ENCODE assay signal across 17 mouse cellular contexts in the genomic region with DNA sequence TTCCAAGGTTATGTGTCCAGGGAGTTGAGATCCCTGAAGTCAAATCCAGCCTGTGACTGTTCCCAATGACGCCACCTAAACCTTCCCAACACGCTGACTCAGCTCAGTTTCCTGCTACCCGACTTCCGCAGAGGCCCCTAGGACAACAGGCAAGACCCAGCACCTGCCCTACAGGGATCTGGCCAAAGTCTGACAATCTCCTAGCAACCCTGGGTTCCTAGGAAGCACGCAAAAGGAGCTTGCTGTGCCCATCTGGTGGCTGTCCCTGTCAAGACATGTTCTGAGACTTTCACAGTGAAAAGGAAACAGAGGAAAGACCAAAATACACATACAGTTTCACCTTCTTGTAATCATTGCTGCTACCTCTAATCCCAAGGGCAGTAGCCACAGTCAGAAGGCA. TPM values are rescaled to one million over a fixed set of nuclear protein-coding genes. Genes with fewer than 3 reads are reported as not detected.
DNase-seq lines count a peak whose midpoint lies in the region; ATAC-seq and TF ChIP-seq lines count a peak whose summit lies in the region.
"Had no signal": no experiment of that assay in that cellular context is flagged by ENCODE, and none has a peak within 500 bp of the region (broad histone marks: within the 10 kb centered on the region; RNA-seq: fewer than 3 reads in every experiment).

No protein-coding gene starts in this region.

- WGBS in kidney, embryonic 16.5 days = 47% methylated on average over 5 of the region's 5 CpGs
- 51% methylated on average over 5 of the region's 5 CpGs for WGBS in kidney, embryonic 15.5 days
- WGBS in stomach, postnatal 0 days = 35% methylated on average over 5 of the region's 5 CpGs

- no peaks in the 10 kb centered on the region for H3K9me3 ChIP-seq in kidney, embryonic 16.5 days (ENCODE audit: low read length)
- H3K9me3 ChIP-seq in kidney, embryonic 15.5 days (replicated peaks) = no peaks in the 10 kb centered on the region
- no peaks in the 10 kb centered on the region for H3K9me3 ChIP-seq in stomach, postnatal 0 days (ENCODE audit: control insufficient read depth, low read length)
- H3K9me3 ChIP-seq: embryonic facial prominence, embryonic 12.5 days; forebrain, embryonic 12.5 days had no signal

- TF ChIP-seq CTCF in stomach, postnatal 0 days (IDR thresholded peaks at IDR 0.05; ENCODE audit: low read depth) = peak; percentile 59

- H3K9ac ChIP-seq in kidney, embryonic 16.5 days (replicated peaks; ENCODE audit: low read length) = 0 out of 2 replicates have a peak overlapping the region, but pooled peaks have one; percentile 27
- H3K9ac ChIP-seq in kidney, embryonic 15.5 days = no peak overlapping the region
- H3K9ac ChIP-seq in stomach, postnatal 0 days (ENCODE audit: low read length) = no peak overlapping the region
- H3K9ac ChIP-seq: embryonic facial prominence, embryonic 12.5 days; forebrain, embryonic 12.5 days had no signal

- peak; percentile 73; the same call in 1 of the 2 replicates for ATAC-seq in kidney, embryonic 16.5 days (ENCODE audit: low FRiP score, low TSS enrichment)
- ATAC-seq in kidney, embryonic 15.5 days (replicated peaks; ENCODE audit: low FRiP score) = no peak
- peak; percentile 94 for ATAC-seq in stomach, postnatal 0 days (ENCODE audit: low FRiP score, low TSS enrichment)
- ATAC-seq: activated CD4-positive, CD25-positive, alpha-beta regulatory T cell, adult 4 months had no signal

- H3K27me3 ChIP-seq in kidney, embryonic 16.5 days (ENCODE audit: insufficient read depth, low read length) = no peaks in the 10 kb centered on the region
- no peaks in the 10 kb centered on the region for H3K27me3 ChIP-seq in kidney, embryonic 15.5 days
- H3K27me3 ChIP-seq in stomach, postnatal 0 days (ENCODE audit: control insufficient read depth, insufficient read depth, low read length) = no peaks in the 10 kb centered on the region
- H3K27me3 ChIP-seq: embryonic facial prominence, embryonic 12.5 days; forebrain, embryonic 12.5 days had no signal

- no peak for TF ChIP-seq EP300 in stomach, postnatal 0 days (optimal IDR thresholded peaks at IDR 0.05)

- DNase-seq in adrenal gland, postnatal 14 days = peak; percentile 57
- DNase-seq in adrenal gland, postnatal 25 days = no peak
- DNase-seq in urinary bladder, postnatal 14 days (ENCODE audit: low spot score) = peak; percentile 65
- no peak for DNase-seq in urinary bladder, postnatal 4 days (ENCODE audit: low spot score in 2 of 2)
- DNase-seq in stomach, postnatal 0 days (ENCODE audit: low spot score) = peak; percentile 73
- DNase-seq in left cerebral cortex, postnatal 25 days (ENCODE audit: low spot score in 2 of 2) = no peak
- DNase-seq: gastrocnemius, postnatal 10 days; lung, postnatal 14 days; midbrain, embryonic 14.5 days; retina, postnatal 1 day; thymus, adult 2 months had no signal

- H3K27ac ChIP-seq in kidney, embryonic 16.5 days (ENCODE audit: low read length) = peak overlapping the region; percentile 7; the same call in 1 of the 2 replicates
- no peak overlapping the region for H3K27ac ChIP-seq in kidney, embryonic 15.5 days
- peak overlapping the region; percentile 84 for H3K27ac ChIP-seq in stomach, postnatal 0 days (replicated peaks)
- H3K27ac ChIP-seq: embryonic facial prominence, embryonic 12.5 days; forebrain, embryonic 12.5 days had no signal

- H3K4me2 ChIP-seq in kidney, embryonic 16.5 days (replicated peaks; ENCODE audit: low read depth, low read length) = no peak overlapping the region
- no peak overlapping the region for H3K4me2 ChIP-seq in kidney, embryonic 15.5 days
- no peak overlapping the region for H3K4me2 ChIP-seq in stomach, postnatal 0 days (replicated peaks; ENCODE audit: low read depth)
- H3K4me2 ChIP-seq: embryonic facial prominence, embryonic 12.5 days; forebrain, embryonic 12.5 days had no signal

- H3K4me3 ChIP-seq in kidney, embryonic 16.5 days (ENCODE audit: low read length) = no peak overlapping the region
- no peak overlapping the region for H3K4me3 ChIP-seq in kidney, embryonic 15.5 days (replicated peaks)
- no peak overlapping the region for H3K4me3 ChIP-seq in stomach, postnatal 0 days (ENCODE audit: low read depth, low read length)
- H3K4me3 ChIP-seq: embryonic facial prominence, embryonic 12.5 days; forebrain, embryonic 12.5 days had no signal

- H3K4me1 ChIP-seq in kidney, embryonic 16.5 days (ENCODE audit: insufficient read depth, low read length) = no peaks in the 10 kb centered on the region; the same call in 1 of the 2 replicates
- peaks cover 4% of the 10 kb centered on the region; the same call in 1 of the 2 replicates for H3K4me1 ChIP-seq in kidney, embryonic 15.5 days
- H3K4me1 ChIP-seq in stomach, postnatal 0 days (replicated peaks; ENCODE audit: control insufficient read depth, insufficient read depth) = no peaks in the 10 kb centered on the region

- no peaks in the 10 kb centered on the region for H3K36me3 ChIP-seq in kidney, embryonic 16.5 days (ENCODE audit: insufficient read depth, low read length)
- H3K36me3 ChIP-seq in kidney, embryonic 15.5 days = no peaks in the 10 kb centered on the region
- H3K36me3 ChIP-seq in stomach, postnatal 0 days (ENCODE audit: control insufficient read depth, insufficient read depth, low read length) = no peaks in the 10 kb centered on the region
- H3K36me3 ChIP-seq: embryonic facial prominence, embryonic 12.5 days; forebrain, embryonic 12.5 days had no signal

- intact Hi-C loops in left cerebral cortex, postnatal 25 days (cut with DNase I) = no loop called here

RNA-seq across cellular contexts. Expression of a gene that starts 35.4 kb away (rescaled TPM):
- total RNA-seq in adrenal gland, postnatal 14 days (2021) = 0.41 TPM in 1 of 2 replicates, not detected in the other
- 0.67 TPM in 1 of 2 replicates, not detected in the other for total RNA-seq in adrenal gland, postnatal 25 days (2021)
- 1.2 and 1.8 TPM in 2 replicates for polyA plus RNA-seq in kidney, embryonic 16.5 days (2015; fragmentation: Nextera tagmentation; extraction: Ambion mirVana)
- 0.67 and 1.3 TPM in 2 replicates for polyA plus RNA-seq in kidney, embryonic 15.5 days (2015; fragmentation: Nextera tagmentation; extraction: Ambion mirVana)
- polyA plus RNA-seq in stomach, postnatal 0 days (2015; fragmentation: Nextera tagmentation; extraction: Ambion mirVana) = 0.59 and 0.77 TPM in 2 replicates
- not detected for total RNA-seq in left cerebral cortex, postnatal 25 days (2021)
- polyA plus RNA-seq: activated CD4-positive, CD25-positive, alpha-beta regulatory T cell, adult 4 months; neural tube, embryonic 14.5 days had no signal

RNA-seq across cellular contexts. Expression of a gene that starts 43.6 kb away (rescaled TPM):
- 1,730 and 1,808 TPM in 2 replicates for total RNA-seq in adrenal gland, postnatal 14 days (2021)
- 788 and 983 TPM in 2 replicates for total RNA-seq in adrenal gland, postnatal 25 days (2021)
- 681 and 722 TPM in 2 replicates for polyA plus RNA-seq in kidney, embryonic 16.5 days (2015; fragmentation: Nextera tagmentation; extraction: Ambion mirVana)
- 702 and 727 TPM in 2 replicates for polyA plus RNA-seq in kidney, embryonic 15.5 days (2015; fragmentation: Nextera tagmentation; extraction: Ambion mirVana)
- 829 and 834 TPM in 2 replicates for polyA plus RNA-seq in stomach, postnatal 0 days (2015; fragmentation: Nextera tagmentation; extraction: Ambion mirVana)
- total RNA-seq in left cerebral cortex, postnatal 25 days (2021) = 100 to 1,000 TPM; 591 to 598 TPM

Comparison
In these comparisons a context has a peak if more than half of its experiments do, and no peak if none do; other contexts are left out.
1. DNase-seq: peak in adrenal gland, postnatal 14 days (single experiment), urinary bladder, postnatal 14 days (single experiment) and stomach, postnatal 0 days (single experiment); none in adrenal gland, postnatal 25 days (single experiment), urinary bladder, postnatal 4 days (0 of 2) and left cerebral cortex, postnatal 25 days (0 of 2).